Mouse (Mus musculus) spleen, adult 2 months (tissue): ENCODE data around the gene Ctdspl.

Experiments
- CTCF ChIP-seq: fragments of 200-500 bp; IDR thresholded peaks from 2 replicates; pipeline ENCODE4 v1.5.1; 2011; ENCODE audit warnings: mild to moderate bottlenecking, inconsistent platforms; ENCODE audit not compliant: insufficient read depth, insufficient read length, insufficient replicate concordance; ENCODE audit errors: extremely low read depth
- POLR2A ChIP-seq: fragments of 200-500 bp; IDR thresholded peaks from 2 replicates; pipeline ENCODE4 v1.6.1; 2011; ENCODE audit warnings: low read depth, low read length, inconsistent platforms

GRCm38 (mm10) chr9:118883150-118883549 is 43.1 kb upstream of the Ctdspl start:
- TF ChIP-seq CTCF (no peak), POLR2A (no peak)
